Mouse (Mus musculus): ENCODE data around the gene Edc3.

Edc3 gene

GRCm38 (mm10) chr9:57800325-57800975 is 92.1 kb downstream of the Edc3 start:
- no peak for DNase-seq (ENCODE audit: extremely low spot score, low spot score)
